Mouse (Mus musculus) 3134 (cell line): ENCODE measurements at regions not wholly inside any gene's neighbourhood (a gene's known extent, or its start where the extent isn't known, plus 50 kb on each side); places are given as distances from the start of the nearest gene placed in this dataset.
A peak's percentile ranks its signal among the peaks of the same experiment; 100 is the strongest.

ENCODE experiments used
- DNase-seq: peaks from one replicate; pipeline ENCODE4 v3.0.0-alpha.2; 2011; ENCODE audit warnings: low spot score; ENCODE audit not compliant: insufficient read length; ENCODE audit errors: extremely low read depth

DNA sequence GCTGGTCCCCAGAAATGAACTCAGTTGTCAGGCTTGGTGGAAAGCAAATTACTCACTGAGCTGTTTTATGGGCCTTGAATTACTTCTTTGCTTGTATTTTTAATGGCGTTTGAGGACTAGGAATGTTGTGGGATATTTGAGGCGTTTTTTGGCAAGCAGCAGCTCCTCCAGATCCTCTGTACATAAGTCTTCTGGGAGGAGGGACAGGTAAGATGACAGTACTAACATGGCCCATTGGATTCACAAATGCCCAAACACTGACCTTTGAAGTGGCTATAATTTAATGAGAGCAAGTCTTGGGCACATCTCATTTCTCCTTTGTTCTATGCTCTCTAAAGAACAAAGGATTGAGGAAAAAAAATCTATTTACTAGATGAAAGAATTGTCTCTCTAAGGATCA is 286.3 kb downstream of the Gm21750 start:
- no peak for DNase-seq

DNA sequence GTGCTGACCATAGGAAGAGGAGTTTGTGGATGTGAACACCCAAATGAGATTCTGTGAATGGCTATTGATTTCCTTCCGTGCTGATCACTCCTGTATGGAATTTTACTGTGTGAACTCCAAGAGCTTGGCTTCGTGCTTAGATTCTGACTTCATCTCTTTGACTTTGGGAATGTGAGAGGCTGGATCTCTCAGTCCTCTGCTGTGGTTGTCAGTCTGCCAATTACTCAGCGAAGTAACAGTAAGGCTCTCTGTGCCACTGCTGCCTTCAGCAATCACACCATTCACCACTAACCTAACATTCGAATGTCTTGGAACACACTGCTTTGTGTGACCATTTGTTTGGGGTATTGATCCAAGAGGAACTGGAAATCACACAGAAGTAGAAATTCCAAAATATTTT is 291.5 kb downstream of the Gm21750 start:
- no peak for DNase-seq

DNA sequence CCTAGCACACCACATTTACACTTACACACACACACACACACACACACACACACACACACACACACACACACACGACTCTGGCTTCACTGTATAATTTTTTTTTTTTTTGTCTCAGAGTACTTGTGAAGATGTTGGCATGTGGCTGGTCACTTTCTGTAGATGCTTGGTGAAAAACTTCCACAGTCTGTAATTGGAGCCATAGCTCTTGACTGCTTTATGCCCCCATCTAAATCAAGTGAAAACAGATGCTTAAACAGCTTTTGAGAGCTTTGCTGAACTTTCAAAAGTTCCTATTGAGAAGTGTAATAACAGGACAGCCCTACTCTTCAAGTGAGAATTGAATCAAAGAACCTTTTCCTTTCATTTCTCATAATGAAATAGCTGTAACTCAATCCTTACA is 317.7 kb downstream of the Gm21750 start:
- no peak for DNase-seq

DNA sequence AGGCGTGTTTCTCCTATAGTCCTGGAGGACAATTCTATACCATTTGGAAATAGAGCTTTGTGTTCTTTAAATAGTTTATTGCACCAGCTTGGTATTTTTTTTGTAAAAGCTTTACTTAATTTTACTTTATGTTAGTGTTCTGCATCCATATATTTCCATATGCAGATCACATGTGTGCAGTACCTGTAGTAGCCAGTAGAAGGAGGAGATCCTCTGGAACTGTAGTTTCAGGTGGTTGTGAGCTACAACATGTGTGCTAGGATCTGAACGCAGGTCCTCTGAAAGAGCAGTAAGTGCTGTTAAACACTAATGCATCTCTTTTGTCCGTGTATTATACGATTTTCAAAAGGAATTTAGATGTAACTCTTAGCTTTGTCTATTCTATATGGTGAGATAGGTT is 335.2 kb downstream of the Gm21750 start:
- no peak for DNase-seq

DNA sequence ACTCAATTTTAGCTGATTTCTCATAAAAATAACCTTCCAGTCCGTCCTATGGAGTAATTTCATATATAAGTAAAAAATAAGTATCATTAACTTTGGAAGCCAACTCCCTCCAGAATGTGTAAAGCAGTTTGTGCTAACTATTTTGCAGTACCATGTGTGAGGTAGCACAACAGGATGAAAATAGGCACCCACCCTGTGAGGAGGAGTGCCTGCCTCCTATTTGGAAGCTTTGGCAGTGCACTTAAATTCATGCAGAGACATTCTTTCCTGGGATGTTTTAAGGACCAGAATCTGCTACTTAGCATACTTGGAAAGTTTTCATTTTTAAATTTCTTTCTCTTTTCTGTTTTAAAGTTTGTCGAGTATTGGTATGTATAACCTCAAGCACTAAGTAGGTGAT is 336.8 kb downstream of the Gm21750 start:
- DNase-seq = no peak

DNA sequence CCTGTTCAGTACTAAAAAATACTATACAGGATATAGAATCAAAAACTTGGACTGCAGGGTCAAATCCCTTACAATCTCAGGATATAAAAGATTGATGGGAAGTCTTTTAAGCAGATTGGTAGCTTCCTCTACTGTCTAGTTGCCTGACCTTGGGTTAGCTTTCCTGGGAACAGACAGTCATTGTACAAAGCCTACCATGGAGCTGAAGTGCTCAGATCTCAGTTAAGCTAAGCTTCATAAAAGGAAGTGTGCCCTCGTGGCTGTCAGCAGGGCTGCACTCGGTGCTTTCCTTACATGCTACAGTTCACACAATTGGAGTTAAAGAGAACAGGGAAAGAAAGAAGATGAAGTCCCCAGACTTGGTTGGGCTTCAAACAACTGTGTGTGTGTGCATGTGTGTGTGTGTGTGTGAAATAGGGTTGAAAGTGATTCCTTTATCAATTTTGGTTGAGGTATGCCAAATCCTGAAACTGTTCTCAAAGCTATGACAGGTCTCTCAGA is 338.4 kb downstream of the Gm21750 start:
- no peak for DNase-seq

DNA sequence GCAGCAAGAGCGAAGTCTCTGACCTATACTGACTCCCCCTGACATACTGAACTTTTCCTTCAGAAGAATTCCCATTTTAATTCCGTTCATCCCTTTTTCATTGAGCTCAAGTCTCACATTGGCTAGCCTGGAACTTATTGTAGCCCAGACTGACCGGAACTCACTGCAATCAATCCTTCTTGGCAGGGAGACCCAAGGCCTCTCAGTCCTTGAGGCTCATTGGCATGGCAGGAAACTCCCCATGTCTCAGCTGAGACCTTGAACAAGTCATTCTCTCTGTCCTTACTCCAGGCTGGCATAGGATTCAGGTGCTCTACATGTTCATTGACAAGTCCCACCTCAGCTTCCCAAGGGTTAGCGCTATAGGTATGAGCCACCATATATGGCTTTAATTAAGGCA is 345.9 kb downstream of the Gm21750 start:
- DNase-seq = no peak

DNA sequence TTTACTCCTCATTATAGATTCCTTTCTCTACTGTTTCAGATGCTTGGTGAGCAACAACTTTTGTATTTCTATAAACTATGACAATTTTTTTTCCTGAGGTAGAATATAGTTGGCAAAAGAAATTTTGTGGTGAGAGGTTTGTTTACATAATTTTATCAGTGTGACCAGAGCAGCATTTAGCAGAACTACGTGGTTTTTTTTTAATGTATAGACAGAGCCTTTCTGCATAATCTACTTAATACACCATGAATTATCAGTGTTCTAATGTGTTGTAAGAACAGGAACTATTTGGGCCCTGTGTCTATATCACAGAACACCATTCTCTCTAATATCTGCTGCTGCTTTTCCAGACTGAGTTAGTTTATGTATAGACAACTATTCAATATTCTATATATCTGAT is 350.5 kb downstream of the Gm21750 start:
- no peak for DNase-seq

DNA sequence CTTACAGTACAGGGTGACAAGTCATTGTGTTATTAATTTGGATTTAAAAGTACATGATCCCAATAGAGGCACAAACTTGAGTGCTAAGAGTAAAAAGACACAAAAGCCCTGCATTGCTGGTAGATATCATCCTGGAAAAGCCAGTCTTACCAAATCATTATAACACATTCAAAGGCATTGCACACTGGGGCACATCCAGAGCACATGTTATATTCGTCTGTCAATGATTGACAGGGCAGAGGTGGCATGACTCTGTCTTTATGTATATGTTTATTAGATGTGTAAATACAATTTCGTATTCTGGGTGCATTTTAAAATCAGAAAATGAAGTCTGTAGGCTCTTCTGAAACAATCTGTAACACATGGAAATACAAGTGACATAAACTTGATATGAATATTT is 358.4 kb downstream of the Gm21750 start:
- no peak for DNase-seq

DNA sequence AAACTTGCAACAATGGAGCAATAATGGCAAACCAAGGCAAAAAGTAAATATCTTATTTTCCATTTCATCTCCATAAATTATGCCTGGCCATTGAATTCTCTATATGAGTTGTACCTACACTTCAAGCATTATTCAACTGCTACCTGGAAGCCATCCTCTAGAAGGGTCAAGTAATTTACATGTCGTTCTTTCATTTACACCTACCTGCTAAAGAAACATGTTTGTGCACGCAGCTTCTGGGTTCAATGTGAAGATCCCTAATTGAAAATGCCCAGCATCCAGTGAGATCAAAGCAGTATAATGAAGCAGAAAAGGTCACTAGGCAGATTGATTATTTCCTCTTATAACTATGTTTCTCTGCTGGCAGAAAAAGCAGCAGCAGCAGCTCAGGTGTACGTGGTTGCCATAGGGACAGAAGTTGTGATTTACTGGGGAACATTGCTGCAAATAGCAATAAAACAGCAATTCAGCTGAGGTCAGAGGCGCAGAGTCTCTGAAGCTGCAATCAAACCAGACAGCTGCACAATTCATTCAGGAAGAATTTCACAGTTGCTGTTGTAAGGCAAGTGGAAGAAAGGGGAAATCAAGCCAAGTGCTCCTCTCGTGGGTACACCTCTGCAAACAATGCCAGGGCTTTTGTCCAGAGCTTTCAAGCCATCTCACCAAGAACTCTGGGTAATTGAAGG is 386.1 kb downstream of the Gm21750 start:
- no peak for DNase-seq

DNA sequence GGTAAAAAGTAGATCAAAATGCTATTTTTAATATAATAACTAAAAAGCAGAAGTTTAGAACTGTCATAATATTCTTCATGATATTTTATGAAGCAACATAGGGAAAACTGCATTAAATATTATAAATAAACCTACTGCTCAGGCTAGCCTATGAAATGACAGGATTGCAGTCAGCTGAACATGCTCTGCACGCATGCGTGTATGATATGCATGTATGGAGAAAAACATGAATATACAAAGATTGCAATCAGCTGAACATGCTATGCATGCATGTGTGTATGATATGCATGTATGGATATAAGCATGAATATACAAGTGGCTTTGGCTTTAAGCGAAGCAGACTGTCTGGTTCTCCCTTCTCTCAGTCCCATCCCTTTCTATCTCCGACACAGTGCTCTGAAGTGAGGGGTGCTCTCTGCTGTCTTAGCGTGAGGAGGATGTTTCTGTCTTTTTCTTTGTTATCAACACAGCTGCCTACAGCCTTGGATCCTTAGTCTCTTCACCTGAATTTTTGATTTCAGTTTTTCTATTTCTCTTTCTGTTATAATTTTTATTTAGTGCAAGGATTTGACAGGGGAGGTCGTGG is 386.8 kb downstream of the Gm21750 start:
- DNase-seq = no peak

DNA sequence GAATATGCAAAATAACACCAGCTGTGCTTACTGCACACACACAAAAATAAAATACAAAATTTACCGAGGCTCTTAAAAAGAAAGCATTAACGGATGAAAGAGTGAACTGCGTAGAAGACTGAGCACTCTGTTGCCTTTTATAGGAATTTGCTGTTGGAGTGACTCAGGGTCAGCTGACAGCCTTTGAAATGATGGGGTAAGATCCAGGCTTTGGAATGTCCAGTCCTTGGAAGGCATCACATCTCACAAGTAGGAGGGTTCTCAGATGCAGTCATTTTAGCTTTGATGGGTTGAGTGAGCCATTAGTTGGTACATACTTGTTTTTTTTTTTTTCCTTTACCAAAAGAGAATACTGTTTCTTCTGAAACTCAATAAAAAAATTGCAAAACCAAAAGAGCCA is 387.4 kb downstream of the Gm21750 start:
- DNase-seq = no peak

DNA sequence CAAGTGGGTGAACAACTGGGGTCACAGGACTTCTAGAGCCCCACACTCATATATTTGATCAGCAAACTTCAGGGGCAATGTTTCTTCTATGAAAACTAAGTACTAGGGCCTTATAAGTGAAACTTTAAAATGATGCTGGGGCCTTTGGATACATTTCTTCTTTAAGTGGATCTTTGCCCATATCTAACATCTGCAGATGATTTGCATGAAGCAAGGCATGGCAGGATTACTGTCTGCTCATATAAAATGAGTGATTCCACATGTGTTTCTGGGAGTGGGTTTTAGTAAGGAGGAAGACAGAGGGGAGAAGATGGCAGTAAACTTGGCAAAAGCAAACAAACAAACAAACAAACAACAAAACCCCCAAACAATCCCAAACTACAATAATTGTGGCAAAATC is 405.0 kb downstream of the Gm21750 start:
- DNase-seq = no peak

DNA sequence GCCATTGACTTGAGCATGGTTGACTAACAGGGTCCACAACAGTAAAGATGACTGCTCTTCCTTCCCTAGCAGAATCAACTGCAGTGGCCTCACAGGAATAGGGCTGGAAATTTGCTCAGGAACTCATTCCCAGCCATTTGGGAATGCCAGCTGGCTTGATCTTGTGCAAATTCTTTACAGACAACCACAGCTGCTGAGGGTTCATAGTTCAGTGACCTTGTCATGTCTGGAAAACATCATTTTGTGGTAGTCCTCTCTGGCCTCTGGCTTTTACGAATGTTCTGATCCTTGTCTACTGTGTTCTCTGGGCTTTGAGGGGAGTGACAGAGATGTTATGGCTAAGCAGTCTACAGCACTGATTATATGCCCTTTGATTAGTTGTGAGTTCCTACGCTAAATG is 432.0 kb downstream of the Gm21750 start:
- DNase-seq = no peak

DNA sequence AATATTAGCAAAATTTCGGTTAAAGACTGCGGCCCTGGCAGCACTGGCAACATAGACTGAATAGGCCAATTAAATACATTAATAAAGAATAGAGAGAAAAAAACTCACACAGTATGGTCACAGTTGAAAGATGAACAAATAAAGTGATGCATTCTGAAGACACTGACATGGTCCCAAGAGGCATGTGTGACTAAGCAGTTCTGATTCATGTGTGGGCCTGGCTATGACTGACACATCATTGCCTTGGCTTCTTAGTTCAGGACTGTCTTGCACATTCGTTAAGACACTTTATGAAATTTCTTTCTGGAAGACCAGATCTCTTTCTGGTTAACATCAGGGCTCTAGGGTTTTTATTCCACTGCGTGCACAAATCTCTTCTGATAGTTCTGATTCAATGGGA is 438.7 kb downstream of the Gm21750 start:
- DNase-seq = peak; percentile 11

DNA sequence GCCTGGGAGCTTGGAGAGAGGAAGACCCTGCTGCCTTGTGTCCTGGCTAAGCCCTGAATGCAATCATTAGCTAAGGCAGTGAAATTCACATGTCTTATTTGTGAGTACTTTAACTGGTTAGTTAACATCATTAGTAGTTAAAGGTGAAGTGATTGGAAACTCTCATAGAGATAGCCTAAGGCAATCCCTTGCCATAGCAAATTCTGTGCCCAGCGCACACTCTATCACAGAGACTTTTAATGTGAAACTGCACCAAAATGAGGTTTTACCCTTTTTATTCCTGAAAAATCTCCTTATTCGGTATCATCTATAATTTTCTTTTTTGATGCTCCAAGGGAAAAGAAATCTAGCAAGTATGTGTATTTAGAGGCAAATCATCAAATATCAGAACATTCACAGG is 451.6 kb downstream of the Gm21750 start:
- no peak for DNase-seq

DNA sequence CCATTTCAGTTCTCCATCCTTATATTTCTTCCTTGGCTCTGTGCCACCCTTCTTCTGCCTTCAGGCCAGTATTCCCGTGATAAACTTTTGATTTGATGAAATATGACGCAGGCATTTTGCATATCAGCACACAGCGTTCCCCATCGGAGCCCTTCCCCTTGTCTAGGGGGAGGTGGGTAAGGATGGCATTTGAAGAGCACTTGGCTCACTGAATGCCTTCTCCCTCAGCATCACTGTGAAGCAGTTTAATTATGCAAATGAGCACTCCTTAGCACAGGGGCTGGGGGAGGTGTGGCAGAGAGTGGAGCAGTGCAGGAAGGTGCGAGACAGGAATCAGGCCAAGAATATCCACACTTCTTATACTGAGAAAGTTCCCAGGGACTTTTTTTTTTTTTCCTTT is 452.1 kb downstream of the Gm21750 start:
- DNase-seq = no peak

DNA sequence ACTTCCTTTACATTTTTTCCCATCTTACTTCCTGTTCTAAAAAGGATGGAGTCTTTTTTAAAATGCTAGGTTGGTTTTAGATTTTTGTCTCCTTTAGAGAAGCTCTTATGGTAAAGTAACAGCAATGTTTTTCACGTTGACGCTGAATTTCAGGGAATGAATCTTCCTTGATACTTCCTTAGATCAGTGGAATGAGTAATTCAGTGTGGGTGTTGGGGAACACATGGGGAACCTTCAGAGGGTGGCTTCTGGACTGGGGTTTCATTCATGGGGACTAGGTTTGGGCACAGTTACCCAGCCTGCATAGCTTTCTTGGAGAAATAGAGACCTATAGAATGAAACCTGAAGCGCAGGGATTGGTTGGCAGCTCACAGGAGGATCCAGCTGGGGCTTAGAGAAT is 452.5 kb downstream of the Gm21750 start:
- no peak for DNase-seq

DNA sequence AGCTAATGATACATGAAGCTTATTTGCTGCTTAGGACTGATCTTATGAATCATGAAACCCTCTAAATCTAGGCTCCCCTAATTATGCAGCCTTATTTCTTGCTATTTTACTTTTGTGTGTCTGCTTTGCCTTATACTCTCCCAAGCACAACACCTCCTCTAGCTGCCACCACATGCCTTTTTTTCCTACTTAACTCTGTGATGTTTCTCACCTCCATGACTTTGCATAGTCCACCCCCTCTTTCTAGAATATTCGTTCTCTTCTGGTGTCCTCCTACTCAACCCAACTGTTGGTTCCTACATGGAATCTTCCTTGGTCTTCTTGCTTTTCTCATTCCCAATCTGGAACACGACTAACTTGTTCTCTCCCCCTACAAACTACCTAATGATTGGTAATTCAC is 456.7 kb downstream of the Gm21750 start:
- DNase-seq = no peak

DNA sequence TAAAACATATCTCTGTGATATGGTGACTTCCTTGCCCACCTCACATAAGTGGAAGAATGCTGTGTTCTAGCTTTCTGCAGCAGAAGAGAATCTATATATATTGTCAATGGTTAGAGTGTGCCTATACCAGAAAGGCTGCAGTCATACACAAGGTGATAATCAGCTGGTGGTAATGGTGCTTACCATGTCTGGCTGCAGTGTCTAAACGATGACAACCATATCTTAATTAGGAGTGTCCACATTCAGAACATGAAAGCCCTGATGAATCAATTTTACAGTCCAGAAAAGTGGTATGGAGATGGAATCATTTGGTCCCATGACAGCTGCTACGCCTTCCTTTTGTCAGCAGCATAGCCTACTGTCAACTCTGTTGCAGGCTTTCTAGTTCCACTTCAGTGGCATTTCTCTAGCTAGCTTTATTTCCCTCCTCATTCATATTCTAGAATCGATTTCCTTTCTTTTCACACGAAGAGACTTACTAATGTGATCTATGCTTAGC is 484.2 kb downstream of the Gm21750 start:
- no peak for DNase-seq

DNA sequence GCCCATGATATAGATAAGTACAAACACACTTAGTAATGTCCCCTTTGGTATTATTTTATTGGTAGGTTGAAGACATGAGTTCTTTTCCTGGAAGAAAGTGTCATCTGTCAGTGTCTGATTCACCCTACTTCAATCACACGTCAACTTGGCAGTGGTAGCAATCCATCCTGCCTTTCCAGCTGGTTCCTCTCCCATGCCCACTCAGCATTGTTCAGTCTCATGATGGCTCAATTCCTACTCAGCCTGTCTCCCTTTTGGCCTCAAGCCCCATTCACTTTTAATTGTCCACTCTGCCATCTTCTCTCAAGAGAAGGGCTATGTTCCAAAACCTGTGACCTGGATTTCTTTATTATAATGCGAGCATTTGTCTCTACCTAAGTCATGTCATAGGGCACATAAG is 474.4 kb upstream of the Htr2a start:
- DNase-seq = no peak

DNA sequence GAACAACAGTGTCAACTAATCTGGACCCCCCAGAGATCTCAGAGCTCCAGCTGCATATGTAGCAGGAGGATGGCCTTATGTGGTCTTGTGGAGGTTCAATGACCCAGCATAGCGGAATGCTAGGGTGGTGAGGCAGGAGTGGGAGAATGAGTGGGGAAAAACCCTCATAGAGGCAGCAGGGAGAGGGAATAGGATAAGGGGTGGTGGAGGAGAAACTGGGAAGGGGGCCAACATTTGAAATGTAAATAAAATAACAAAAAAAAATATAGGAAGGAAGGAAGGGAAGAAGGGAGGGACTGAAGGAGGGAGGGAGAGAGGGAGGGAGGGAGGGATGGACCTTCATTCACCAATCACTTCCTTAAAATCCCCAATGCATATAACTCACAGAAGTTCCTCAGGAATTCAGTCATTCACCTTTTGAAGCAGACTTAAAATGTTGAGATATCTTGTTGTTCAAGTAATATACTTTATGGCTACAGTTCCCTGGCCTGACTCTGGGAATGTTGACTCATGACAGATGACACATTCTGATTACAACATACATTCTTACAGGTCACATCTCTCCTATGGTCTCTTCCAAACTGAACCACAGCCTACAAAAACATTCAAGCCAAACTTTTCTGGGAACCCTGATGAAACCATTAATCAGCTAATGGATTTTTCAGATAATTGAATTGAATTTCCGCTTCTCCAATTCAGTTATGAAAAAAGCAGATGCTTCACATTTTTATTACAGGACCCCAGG is 471.3 kb upstream of the Htr2a start:
- peak; percentile 39 for DNase-seq
